In the genomic region with DNA sequence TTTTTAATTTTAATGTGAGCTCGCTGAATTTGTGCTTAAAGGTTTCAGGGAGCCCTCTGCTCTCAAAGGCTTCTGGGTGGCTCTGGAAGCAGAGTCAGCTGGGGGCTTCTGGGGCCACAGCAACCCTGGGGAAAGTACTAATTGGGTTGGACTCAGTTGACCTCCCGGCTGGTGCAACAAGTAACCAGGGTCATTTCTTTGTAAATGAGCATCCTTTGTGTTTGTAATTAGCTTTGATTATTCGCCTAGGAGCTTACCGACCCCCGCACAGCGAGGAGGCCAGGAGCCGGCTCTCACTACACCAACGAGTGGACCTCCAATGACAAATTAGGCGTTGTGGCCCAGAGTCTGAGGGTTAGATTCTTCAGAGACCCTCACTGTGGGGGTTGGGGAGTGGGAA, we compare ENCODE assay signal across 10 mouse cellular contexts. TPM values are rescaled to one million over a fixed set of nuclear protein-coding genes. Genes with fewer than 3 reads are reported as not detected.
DNase-seq lines count a peak whose midpoint lies in the region; ATAC-seq and TF ChIP-seq lines count a peak whose summit lies in the region.
"Had no signal": no experiment of that assay in that cellular context is flagged by ENCODE, and none has a peak within 500 bp of the region (broad histone marks: within the 10 kb centered on the region; RNA-seq: fewer than 3 reads in every experiment).

No protein-coding gene starts in this region.

- TF ChIP-seq CTCF in hindbrain, postnatal 0 days (IDR thresholded peaks at IDR 0.05; ENCODE audit: low read depth), result no peak

- peak overlapping the region; percentile 39 for H3K4me3 ChIP-seq in kidney, embryonic 16.5 days (ENCODE audit: low read length)
- peak overlapping the region; percentile 25 for H3K4me3 ChIP-seq in embryonic facial prominence, embryonic 11.5 days (ENCODE audit: low read depth, low read length)
- peak overlapping the region; percentile 38 for H3K4me3 ChIP-seq in hindbrain, postnatal 0 days (ENCODE audit: low read length)
- no peak overlapping the region for H3K4me3 ChIP-seq in neural tube, embryonic 12.5 days

- H3K4me2 ChIP-seq in kidney, embryonic 16.5 days (replicated peaks; ENCODE audit: low read depth, low read length), result peak overlapping the region; percentile 55
- peak overlapping the region; percentile 50 for H3K4me2 ChIP-seq in embryonic facial prominence, embryonic 11.5 days (ENCODE audit: low read depth, low read length)
- peak overlapping the region; percentile 74 for H3K4me2 ChIP-seq in hindbrain, postnatal 0 days (ENCODE audit: low read depth, low read length)
- peak overlapping the region; percentile 55 for H3K4me2 ChIP-seq in neural tube, embryonic 12.5 days (replicated peaks)

- no peaks in the 10 kb centered on the region for H3K9me3 ChIP-seq in kidney, embryonic 16.5 days (ENCODE audit: low read length)
- H3K9me3 ChIP-seq in embryonic facial prominence, embryonic 11.5 days (replicated peaks; ENCODE audit: control insufficient read depth, low read length), result no peaks in the 10 kb centered on the region
- H3K9me3 ChIP-seq in hindbrain, postnatal 0 days (ENCODE audit: low read length), result no peaks in the 10 kb centered on the region
- H3K9me3 ChIP-seq in neural tube, embryonic 12.5 days, result no peaks in the 10 kb centered on the region

- no peak for ATAC-seq in kidney, embryonic 16.5 days (ENCODE audit: low FRiP score, low TSS enrichment)
- no peak for ATAC-seq in embryonic facial prominence, embryonic 11.5 days (replicated peaks; ENCODE audit: insufficient number of reproducible peaks, low FRiP score, low TSS enrichment, low read depth)
- no peak for ATAC-seq in hindbrain, postnatal 0 days
- peak; percentile 50; the same call in 1 of the 2 replicates for ATAC-seq in neural tube, embryonic 12.5 days (ENCODE audit: low FRiP score, low read depth)
- no peak for ATAC-seq in megakaryocyte progenitor cell, adult 5-6 weeks (replicated peaks; ENCODE audit: poor library complexity)

- no peaks in the 10 kb centered on the region for H3K36me3 ChIP-seq in kidney, embryonic 16.5 days (ENCODE audit: insufficient read depth, low read length)
- H3K36me3 ChIP-seq in embryonic facial prominence, embryonic 11.5 days (replicated peaks; ENCODE audit: control insufficient read depth, insufficient read depth, low read depth, low read length), result no peaks in the 10 kb centered on the region
- no peaks in the 10 kb centered on the region for H3K36me3 ChIP-seq in hindbrain, postnatal 0 days (ENCODE audit: insufficient read depth, low read length)
- H3K36me3 ChIP-seq in neural tube, embryonic 12.5 days, result no peaks in the 10 kb centered on the region

- WGBS in kidney, embryonic 16.5 days, result 11% methylated on average over 9 of the region's 9 CpGs
- WGBS in embryonic facial prominence, embryonic 11.5 days, result under 1% methylated on average over 9 of the region's 9 CpGs
- WGBS in hindbrain, postnatal 0 days, result 5% methylated on average over 9 of the region's 9 CpGs
- 2% methylated on average over 9 of the region's 9 CpGs for WGBS in neural tube, embryonic 12.5 days

- H3K27me3 ChIP-seq in kidney, embryonic 16.5 days (ENCODE audit: insufficient read depth, low read length), result peaks cover 36% of the 10 kb centered on the region
- H3K27me3 ChIP-seq in embryonic facial prominence, embryonic 11.5 days (ENCODE audit: control insufficient read depth, insufficient read depth, low read length), result 0 out of 2 replicates have a peak, but pooled peaks cover 5% of the 10 kb centered on the region
- H3K27me3 ChIP-seq in hindbrain, postnatal 0 days (ENCODE audit: insufficient read depth, low read length), result peaks cover 8% of the 10 kb centered on the region; the same call in 1 of the 2 replicates
- peaks cover 39% of the 10 kb centered on the region for H3K27me3 ChIP-seq in neural tube, embryonic 12.5 days (replicated peaks)

- H3K9ac ChIP-seq in kidney, embryonic 16.5 days (replicated peaks; ENCODE audit: low read length), result no peak overlapping the region
- H3K9ac ChIP-seq in embryonic facial prominence, embryonic 11.5 days (replicated peaks; ENCODE audit: low read length), result no peak overlapping the region
- no peak overlapping the region for H3K9ac ChIP-seq in hindbrain, postnatal 0 days (replicated peaks; ENCODE audit: low read length)
- H3K9ac ChIP-seq in neural tube, embryonic 12.5 days, result no peak overlapping the region
- H3K9ac ChIP-seq: liver, embryonic 14.5 days had no signal

- H3K27ac ChIP-seq in kidney, embryonic 16.5 days (ENCODE audit: low read length), result no peak overlapping the region
- H3K27ac ChIP-seq in embryonic facial prominence, embryonic 11.5 days (replicated peaks; ENCODE audit: low read depth, low read length), result no peak overlapping the region
- no peak overlapping the region for H3K27ac ChIP-seq in hindbrain, postnatal 0 days
- H3K27ac ChIP-seq in neural tube, embryonic 12.5 days, result no peak overlapping the region
- H3K27ac ChIP-seq: liver, embryonic 14.5 days had no signal

- no peak for DNase-seq in kidney, postnatal 4 days
- DNase-seq in embryonic facial prominence, embryonic 11.5 days (ENCODE audit: low spot score), result no peak
- DNase-seq in hindbrain, postnatal 0 days (ENCODE audit: low spot score), result no peak
- DNase-seq in cerebellum, postnatal 25 days, result no peak
- DNase-seq in MN1 (ENCODE audit: low spot score), result no peak

- 0 out of 2 replicates have a peak, but pooled peaks cover 4% of the 10 kb centered on the region for H3K4me1 ChIP-seq in kidney, embryonic 16.5 days (ENCODE audit: insufficient read depth, low read length)
- no peaks in the 10 kb centered on the region for H3K4me1 ChIP-seq in embryonic facial prominence, embryonic 11.5 days (ENCODE audit: control insufficient read depth, insufficient read depth, low read length)
- no peaks in the 10 kb centered on the region for H3K4me1 ChIP-seq in hindbrain, postnatal 0 days (ENCODE audit: insufficient read depth, low read length)
- H3K4me1 ChIP-seq in neural tube, embryonic 12.5 days, result peaks cover 7% of the 10 kb centered on the region; the same call in 1 of the 2 replicates

RNA-seq across cellular contexts. Expression of a gene that starts 14.7 kb away (rescaled TPM):
- polyA plus RNA-seq in kidney, embryonic 16.5 days (2015; fragmentation: Nextera tagmentation; extraction: Ambion mirVana), result not detected in 2 replicates
- polyA plus RNA-seq in embryonic facial prominence, embryonic 11.5 days (2014; fragmentation: Nextera tagmentation; extraction: Ambion mirVana), result 0.07 and 0.14 TPM in 2 replicates
- total RNA-seq in hindbrain, postnatal 0 days (2014; rRNA removed), result not detected in 2 replicates
- not detected in 2 replicates for polyA plus RNA-seq in hindbrain, postnatal 0 days (2015; fragmentation: Nextera tagmentation; extraction: Ambion mirVana)
- polyA plus RNA-seq in neural tube, embryonic 12.5 days (2016; fragmentation: Nextera tagmentation; extraction: Ambion mirVana), result not detected in 2 replicates
- not detected in 2 replicates for total RNA-seq in megakaryocyte progenitor cell, adult 5-6 weeks (2015)
- total RNA-seq in megakaryocyte progenitor cell, adult 5-6 weeks (2017), result not detected in 2 replicates
- polyA plus RNA-seq: gonadal fat pad, adult 2 months had no signal

RNA-seq across cellular contexts. Expression of a gene that starts 58.4 kb away (rescaled TPM):
- 2,859 and 3,187 TPM in 2 replicates for polyA plus RNA-seq in kidney, embryonic 16.5 days (2015; fragmentation: Nextera tagmentation; extraction: Ambion mirVana)
- 4,013 and 4,203 TPM in 2 replicates for polyA plus RNA-seq in embryonic facial prominence, embryonic 11.5 days (2014; fragmentation: Nextera tagmentation; extraction: Ambion mirVana)
- 3,796 and 3,887 TPM in 2 replicates for total RNA-seq in hindbrain, postnatal 0 days (2014; rRNA removed)
- polyA plus RNA-seq in hindbrain, postnatal 0 days (2015; fragmentation: Nextera tagmentation; extraction: Ambion mirVana), result 2,316 and 2,371 TPM in 2 replicates
- 2,593 and 2,648 TPM in 2 replicates for polyA plus RNA-seq in neural tube, embryonic 12.5 days (2016; fragmentation: Nextera tagmentation; extraction: Ambion mirVana)
- total RNA-seq in megakaryocyte progenitor cell, adult 5-6 weeks (2015), result 3,635 and 4,207 TPM in 2 replicates
- 4,709 and 5,125 TPM in 2 replicates for total RNA-seq in megakaryocyte progenitor cell, adult 5-6 weeks (2017)
